Mouse (Mus musculus): ENCODE results near the gene Rimbp3. TPM values are rescaled to one million over a fixed set of nuclear protein-coding genes. Genes with fewer than 3 reads are reported as not detected.

The Rimbp3 gene
- total RNA-seq (2012; rRNA removed) = 0.36 and 0.62 TPM in 2 replicates
- under 1 TPM in 1 of 2 experiments, not detected in 1; 0.35 TPM for polyA plus RNA-seq (2012; ENCODE audit: insufficient read depth in 1 of 2, insufficient read length in 2 of 2, low read depth in 1 of 2, low replicate concordance in 2 of 2, missing spikeins in 1 of 2)

DNA sequence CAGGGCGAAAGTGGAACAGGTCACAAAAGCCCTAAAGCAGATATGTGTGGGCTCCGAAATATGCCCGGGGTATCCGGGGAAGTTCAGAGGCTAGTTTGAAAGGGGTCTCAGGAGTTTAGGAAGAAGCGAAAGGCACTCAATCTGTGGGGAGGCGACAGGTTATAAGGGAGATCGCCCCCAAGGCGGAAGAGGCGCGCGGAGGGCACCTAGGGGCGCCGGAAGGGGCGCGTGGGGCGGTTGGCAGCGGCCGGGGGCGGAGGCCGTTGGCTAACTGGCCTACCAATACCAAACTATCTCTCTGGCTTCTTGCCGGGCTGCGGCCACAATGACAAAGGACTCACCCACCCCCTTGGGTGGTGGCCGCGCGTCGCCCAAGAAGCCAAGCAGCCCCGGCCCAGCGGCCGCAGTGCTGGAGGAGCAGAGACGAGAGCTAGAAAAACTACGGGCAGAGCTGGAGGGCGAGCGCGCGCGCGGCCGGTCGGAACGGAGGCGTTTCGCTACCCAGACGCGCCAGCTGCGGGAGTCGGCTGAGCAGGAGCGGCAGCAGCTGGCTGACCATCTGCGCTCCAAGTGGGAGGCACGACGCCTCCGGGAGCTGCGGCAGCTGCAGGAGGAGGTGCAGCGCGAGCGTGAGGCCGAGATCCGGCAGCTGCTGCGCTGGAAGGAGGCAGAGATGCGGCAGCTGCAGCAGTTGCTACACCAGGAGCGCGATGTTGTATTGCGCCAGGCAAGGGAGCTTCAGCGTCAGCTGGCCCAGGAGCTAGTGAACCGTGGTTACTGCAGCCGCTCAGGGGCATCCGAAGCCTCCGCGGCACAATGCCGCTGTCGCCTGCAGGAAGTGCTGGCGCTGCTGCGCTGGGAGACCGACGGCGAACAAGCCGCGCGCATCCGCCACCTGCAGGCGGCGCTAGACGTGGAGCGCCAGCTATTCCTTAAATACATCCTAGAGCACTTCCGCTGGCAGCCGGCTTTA is at the start of gene Rimbp3:
Gene Rimbp3, plus strand, starts transcription at position 215 of the 973 bp plus-strand sequence.
- Histone ChIP-seq H3K27me3 (ENCODE audit: control insufficient read depth in 1 of 2, insufficient read depth in 2 of 2, low read length in 2 of 2) (no peaks in the 10 kb centered on the region), H3K27ac (ENCODE audit: control insufficient read depth, low read depth, low read length) (peak within 1 kb of the TSS; percentile 20), H3K4me1 (ENCODE audit: control insufficient read depth in 1 of 2, insufficient read depth in 2 of 2, low read length in 2 of 2) (peaks cover 2 to 7% of the 10 kb centered on the region in 2 experiments; a peak in 1 of 4 replicates), H3K79me2 (ENCODE audit: control insufficient read depth, insufficient read depth, low read length, poor library complexity) (peaks cover 3% of the 10 kb centered on the region; the same call in 1 of the 2 replicates), H3K9ac (ENCODE audit: control insufficient read depth, low read depth, low read length, poor library complexity, severe bottlenecking) (peak within 1 kb of the TSS; percentile 77), H3K9me3 (replicated peaks; ENCODE audit: insufficient read depth, low read length) (no peaks in the 10 kb centered on the region), H3K4me3 (ENCODE audit: control insufficient read depth in 1 of 2, insufficient read depth in 1 of 2, low read depth in 2 of 2, low read length in 2 of 2) (peak within 1 kb of the TSS; percentile 72 to 79), H3K36me3 (ENCODE audit: control insufficient read depth in 1 of 2, insufficient read depth in 2 of 2, low read length in 2 of 2) (0 out of 4 replicates have a peak, but pooled peaks cover 0 to 3% of the 10 kb centered on the region in 2 experiments)
- DNase-seq (ENCODE audit: low read depth, low spot score) = peak; percentile 92
- TF ChIP-seq NRF1 (IDR thresholded peaks at IDR 0.05; ENCODE audit: insufficient read depth, low read depth, low read length, poor library complexity, severe bottlenecking) (peak; percentile 63), MEF2A (IDR thresholded peaks at IDR 0.05; ENCODE audit: extremely low read depth, insufficient replicate concordance, low read depth, low read length, poor library complexity, severe bottlenecking) (no peak), EP300 (IDR thresholded peaks at IDR 0.05; ENCODE audit: low read depth in 1 of 2, low read length in 2 of 2) (0 out of 4 replicates have a peak, but pooled peaks have one; percentile 25 to 37), GABPA (IDR thresholded peaks at IDR 0.05; ENCODE audit: low read depth, low read length) (no peak), MYB (IDR thresholded peaks at IDR 0.05; ENCODE audit: low read depth, low read length) (0 out of 2 replicates have a peak, but pooled peaks have one; percentile 41), MAFK (IDR thresholded peaks at IDR 0.05; ENCODE audit: borderline replicate concordance, low read depth, low read length) (no peak), TBP (IDR thresholded peaks at IDR 0.05; ENCODE audit: low read depth, low read length) (no peak), MAX (IDR thresholded peaks at IDR 0.05; ENCODE audit: low read length) (peak; percentile 69), ZMIZ1 (IDR thresholded peaks at IDR 0.05; ENCODE audit: low read depth, low read length) (peak; percentile 54; the same call in 1 of the 2 replicates), NELFE (IDR thresholded peaks at IDR 0.05; ENCODE audit: low read depth, low read length) (peak; percentile 61), MAZ (IDR thresholded peaks at IDR 0.05; ENCODE audit: low read depth, low read length) (no peak), MYC (IDR thresholded peaks at IDR 0.05; ENCODE audit: low read depth, low read length) (0 out of 2 replicates have a peak, but pooled peaks have one; percentile 21), CHD1 (IDR thresholded peaks at IDR 0.05; ENCODE audit: low read depth, low read length) (0 out of 2 replicates have a peak, but pooled peaks have one; percentile 62), CTCF (IDR thresholded peaks at IDR 0.05 in 2 of 3, conservative IDR thresholded peaks at IDR 0.05 in 1 of 3; ENCODE audit: control insufficient read depth in 1 of 3, insufficient read depth in 1 of 3, low read depth in 2 of 3, low read length in 3 of 3, poor library complexity in 1 of 3, severe bottlenecking in 1 of 3) (peak; percentile 87 to 94 (median 91)), SMC3 (IDR thresholded peaks at IDR 0.05; ENCODE audit: low read depth, low read length) (peak; percentile 83), POLR2AphosphoS2 (IDR thresholded peaks at IDR 0.05; ENCODE audit: low read length) (no peak; the same call in 1 of the 2 replicates), RAD21 (IDR thresholded peaks at IDR 0.05; ENCODE audit: low read depth, low read length) (peak; percentile 44), TCF12 (IDR thresholded peaks at IDR 0.05; ENCODE audit: low read depth, low read length) (peak; percentile 45; the same call in 1 of the 2 replicates), SIN3A (IDR thresholded peaks at IDR 0.05; ENCODE audit: low read length) (peak; percentile 53; the same call in 1 of the 2 replicates), GATA1 (IDR thresholded peaks at IDR 0.05; ENCODE audit: low read depth, low read length) (no peak), KAT2A (conservative IDR thresholded peaks at IDR 0.05; ENCODE audit: low read depth, low read length) (no peak), UBTF (IDR thresholded peaks at IDR 0.05; ENCODE audit: borderline replicate concordance, insufficient read depth, low read depth, low read length) (0 out of 2 replicates have a peak, but pooled peaks have one; percentile 83), HCFC1 (IDR thresholded peaks at IDR 0.05; ENCODE audit: low read depth, low read length) (peak; percentile 66), ZKSCAN1 (IDR thresholded peaks at IDR 0.05; ENCODE audit: low read depth, low read length) (no peak), JUND (IDR thresholded peaks at IDR 0.05; ENCODE audit: low read depth, low read length) (no peak), ETS1 (IDR thresholded peaks at IDR 0.05; ENCODE audit: low read depth, low read length) (peak; percentile 22; the same call in 1 of the 2 replicates), ZC3H11A (IDR thresholded peaks at IDR 0.05; ENCODE audit: low read depth, low read length) (peak; percentile 65), CHD2 (IDR thresholded peaks at IDR 0.05; ENCODE audit: low read length) (no peak), USF2 (IDR thresholded peaks at IDR 0.05; ENCODE audit: borderline replicate concordance in 1 of 2, insufficient read depth in 1 of 2, low read depth in 1 of 2, low read length in 2 of 2) (no peak), ZNF384 (IDR thresholded peaks at IDR 0.05; ENCODE audit: low read depth, low read length) (no peak), E2F4 (IDR thresholded peaks at IDR 0.05; ENCODE audit: borderline replicate concordance, low read depth, low read length) (no peak), TAL1 (IDR thresholded peaks at IDR 0.05; ENCODE audit: low read length) (no peak), MXI1 (IDR thresholded peaks at IDR 0.05; ENCODE audit: low read depth, low read length) (no peak; the same call in 1 of the 2 replicates)
